Mouse (Mus musculus) right cerebral cortex, postnatal 4 days (tissue): ENCODE data around the gene Rplp0.
A peak's percentile ranks its signal among the peaks of the same experiment; 100 is the strongest.
"Not testable (repeated sequence)": the region's sequence is repeated elsewhere in the genome, so short reads cannot be mapped to it uniquely, and the experiment has no call there.

Experiments
- DNase-seq: peaks from one replicate; pipeline ENCODE4 v3.0.0-alpha.2; 2022

The Rplp0 gene

DNA sequence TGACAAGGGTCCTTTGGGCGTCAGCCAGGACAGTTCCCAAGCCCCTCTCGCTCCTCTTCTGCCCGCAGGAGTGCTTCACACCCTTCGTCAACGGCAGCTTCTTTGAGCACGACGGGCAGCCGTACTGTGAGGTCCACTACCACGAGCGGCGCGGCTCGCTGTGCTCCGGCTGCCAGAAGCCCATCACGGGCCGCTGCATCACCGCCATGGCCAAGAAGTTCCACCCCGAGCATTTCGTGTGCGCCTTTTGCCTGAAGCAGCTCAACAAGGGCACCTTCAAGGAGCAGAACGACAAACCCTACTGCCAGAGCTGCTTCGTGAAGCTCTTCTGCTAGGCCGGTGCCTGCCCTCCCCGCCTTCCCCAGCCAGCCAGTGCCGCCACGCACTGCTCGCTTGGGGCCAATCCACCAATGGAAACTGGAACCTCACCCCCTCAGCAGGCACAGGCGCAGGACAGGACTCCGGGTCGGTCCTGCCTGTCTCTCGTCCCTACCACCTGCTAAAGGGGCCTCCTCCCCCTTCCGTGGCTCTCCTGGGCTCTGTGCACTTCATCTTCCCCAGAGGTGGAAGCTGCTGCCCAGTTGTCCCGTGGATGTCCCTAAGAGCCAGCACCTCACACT, 5.4 kb upstream of the Rplp0 start:
- no peak for DNase-seq

DNA sequence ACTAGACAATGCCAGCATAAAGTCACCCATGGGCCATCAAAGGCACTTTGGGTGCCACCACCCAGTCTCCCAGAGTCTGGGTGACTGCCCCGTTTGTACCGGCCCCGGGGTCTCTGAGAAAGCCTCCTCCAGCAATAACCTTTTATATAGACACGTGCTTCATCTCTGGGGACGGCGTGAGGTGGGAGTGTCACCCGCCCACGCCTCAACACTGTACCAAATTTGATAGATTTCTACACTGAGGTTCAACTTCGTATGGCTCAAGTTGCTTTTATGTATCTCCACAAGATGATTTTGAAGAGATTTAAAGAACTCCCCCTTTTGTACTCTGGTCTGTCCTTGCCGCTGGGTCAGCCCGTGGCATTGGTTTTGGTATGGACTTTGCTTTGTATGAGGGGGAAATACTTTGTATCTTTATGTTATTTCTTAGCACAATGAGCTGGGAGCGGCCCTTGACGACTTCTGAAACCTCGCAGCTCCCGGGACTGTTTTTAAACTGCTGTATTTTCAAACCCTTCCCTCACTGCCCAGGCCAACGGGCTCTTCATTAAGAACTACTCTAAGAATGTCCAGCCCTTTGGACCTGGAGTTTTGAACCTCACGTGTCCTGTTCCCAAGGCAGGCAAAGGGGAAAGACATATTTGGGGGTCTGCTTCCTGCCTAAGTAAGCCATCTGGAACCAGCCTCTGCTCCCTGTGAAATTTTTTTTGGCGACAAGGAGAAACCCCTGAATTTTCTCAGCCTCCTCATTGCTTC, 4.6 kb upstream of the Rplp0 start:
- DNase-seq: no peak

DNA sequence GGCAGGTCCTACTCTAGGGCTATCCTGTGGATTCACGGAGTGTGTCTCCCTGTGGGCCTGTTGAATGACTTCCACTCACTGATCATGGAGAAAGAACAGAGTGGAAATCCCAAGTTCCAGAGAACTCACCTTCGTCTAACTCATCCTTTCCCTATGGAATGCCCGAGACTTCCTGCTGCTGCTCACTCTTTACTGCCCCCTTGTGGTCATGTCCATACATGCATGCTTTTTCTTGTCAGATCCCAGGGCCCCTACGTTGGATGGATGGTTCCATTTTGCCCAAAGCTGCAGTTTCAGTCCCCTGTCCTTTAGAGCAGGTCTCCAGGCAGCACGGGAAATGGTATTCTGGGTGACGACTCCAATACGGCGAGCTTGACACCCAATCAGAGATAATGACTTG, 3.0 kb upstream of the Rplp0 start:
- DNase-seq: peak; percentile 72

DNA sequence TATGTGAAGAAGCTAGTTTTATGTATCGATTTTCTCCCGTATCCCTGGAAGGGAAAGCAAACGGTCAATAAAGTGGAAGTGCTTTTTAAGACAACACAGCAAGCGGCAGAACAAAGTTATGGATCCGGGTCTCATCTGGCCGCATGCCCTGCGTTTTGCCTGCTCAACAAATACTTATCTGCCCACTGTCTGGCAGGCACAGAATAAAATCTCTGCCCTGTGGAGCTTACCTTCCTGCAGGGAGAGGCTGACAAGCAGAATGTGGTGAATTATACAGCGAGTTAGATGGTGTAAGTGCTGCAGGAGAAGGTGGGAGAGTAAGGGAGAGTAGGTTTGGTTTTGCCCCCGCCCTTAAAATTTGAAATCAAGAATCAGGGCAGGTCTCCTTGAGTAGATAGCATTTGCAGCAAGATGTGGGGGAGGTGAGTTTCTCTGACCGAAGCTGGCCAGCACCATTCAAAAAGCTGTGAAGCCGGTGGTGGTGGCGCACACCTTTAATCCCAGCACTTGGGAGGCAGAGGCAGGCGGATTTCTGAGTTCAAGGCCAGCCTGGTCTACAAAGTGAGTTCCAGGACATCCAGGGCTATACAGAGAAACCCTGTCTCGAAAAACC, 979 bp upstream of the Rplp0 start:
- no peak for DNase-seq

DNA sequence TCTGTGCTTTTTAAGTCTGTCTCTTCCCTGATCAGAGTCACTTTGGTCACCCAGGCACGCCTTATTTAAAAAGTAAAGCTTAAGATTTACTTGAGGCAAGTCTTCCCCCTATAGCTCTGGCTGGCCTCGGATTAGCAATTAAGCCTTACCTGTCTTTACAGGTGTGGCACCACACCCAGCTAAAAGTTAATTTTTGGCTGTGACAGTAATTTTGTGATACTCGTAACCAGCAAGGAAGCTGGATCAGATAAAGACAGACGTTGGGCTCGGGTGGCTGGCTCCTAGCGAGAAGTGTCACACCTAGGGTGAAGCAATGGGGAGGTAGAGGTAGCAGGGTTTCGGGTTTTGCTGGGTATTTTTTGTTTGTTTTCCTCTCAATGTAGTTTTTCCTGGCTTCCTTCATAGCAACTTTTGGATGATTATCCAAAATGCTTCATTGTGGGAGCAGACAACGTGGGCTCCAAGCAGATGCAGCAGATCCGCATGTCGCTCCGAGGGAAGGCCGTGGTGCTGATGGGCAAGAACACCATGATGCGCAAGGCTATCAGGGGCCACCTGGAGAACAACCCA, 1.2 kb downstream of the Rplp0 start:
- no peak for DNase-seq

DNA sequence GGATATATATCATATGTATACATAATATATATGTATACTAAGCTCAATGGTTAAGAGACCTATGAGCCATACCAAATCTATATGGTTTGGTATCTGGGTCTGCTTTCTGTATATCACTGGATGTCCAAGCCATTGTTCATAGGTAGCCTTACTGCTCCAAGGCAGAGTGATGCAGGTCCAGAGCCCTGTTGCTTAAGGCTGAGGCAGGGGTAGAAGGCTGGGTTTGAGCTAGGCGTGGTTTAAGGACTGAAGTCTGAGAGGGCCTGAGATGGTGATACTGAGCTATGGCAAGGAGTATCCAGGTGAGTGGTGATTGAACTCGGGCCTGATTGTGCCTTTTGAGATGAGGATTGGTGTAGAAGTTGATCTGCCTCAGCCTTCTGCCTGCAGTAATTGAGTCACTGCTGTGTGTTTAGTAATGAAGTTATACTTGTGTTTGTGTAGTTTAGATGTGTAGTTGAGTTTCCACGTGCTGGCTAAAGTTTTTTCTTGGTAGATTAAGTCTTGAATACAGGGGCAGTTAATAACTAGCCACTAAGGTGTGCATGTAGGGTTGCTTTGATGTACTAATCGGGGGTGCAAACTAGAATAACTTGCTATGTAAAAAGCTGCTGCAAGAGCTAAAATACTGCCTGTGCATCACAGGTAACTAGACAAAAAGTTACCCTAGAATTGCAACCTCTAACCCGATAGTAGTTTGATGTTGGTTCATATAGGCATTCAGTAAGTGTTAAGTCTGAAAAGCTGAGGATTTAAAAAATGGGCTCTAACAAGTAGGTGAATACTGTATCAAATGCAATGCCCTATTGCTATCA, 4.7 kb downstream of the Rplp0 start:
- DNase-seq: no peak

DNA sequence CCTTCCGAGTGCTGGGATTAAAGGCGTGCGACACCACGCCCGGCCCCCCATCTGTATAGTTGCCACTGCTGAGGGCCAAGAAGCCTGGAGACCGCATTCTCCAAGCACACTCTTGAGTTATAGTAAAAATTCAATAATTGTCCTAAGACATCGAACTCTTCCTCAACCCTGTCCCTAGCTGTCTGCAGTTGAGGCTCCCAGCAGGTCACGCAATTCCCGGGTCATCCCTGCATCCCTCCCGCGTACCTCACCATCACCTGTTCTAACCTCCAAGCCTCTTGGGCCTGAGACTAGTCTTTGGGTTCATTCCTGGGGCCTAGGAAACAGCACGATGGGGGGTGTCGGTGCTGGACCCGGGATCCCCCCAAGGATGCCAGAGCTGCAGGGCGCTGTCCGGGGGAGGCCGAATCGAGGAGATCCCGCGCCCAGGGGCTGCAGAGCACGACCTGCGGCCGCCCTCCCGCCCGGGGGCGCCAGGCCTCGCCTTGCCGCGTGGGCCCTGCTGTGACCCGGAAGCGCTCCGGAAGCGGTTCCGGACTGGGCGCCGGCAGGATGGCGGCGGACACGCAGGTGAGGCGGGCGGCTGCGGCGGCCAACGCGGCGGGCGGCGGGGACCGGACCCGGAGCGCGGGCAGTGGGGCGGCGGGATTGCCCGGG, 5.6 kb downstream of the Rplp0 start, which contains the start of gene Gcn1l1:
Gene Gcn1l1, plus strand, starts transcription at position 518 of the 657 bp plus-strand sequence.
- peak; percentile 78 for DNase-seq

DNA sequence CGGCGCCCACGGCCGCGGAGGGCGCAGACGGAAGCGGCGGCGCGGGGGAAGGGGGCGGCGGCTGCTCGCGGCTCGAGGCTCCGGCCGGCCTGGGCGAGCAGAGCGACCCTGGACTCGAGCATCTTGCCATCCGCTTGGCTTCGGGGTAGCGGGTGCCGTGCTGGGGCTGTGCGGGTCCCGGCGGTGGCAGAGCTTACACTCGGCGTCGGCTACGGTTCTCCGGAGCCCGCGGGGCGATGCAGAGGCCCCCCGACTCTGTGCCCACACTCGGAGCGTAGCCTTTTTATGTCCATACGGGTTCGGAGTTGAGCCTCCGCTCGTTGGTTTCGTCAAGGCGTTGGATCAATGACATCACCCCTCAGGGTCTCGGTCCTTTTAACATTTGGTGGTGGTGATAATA, 6.1 kb downstream of the Rplp0 start:
- peak; percentile 27 for DNase-seq

DNA sequence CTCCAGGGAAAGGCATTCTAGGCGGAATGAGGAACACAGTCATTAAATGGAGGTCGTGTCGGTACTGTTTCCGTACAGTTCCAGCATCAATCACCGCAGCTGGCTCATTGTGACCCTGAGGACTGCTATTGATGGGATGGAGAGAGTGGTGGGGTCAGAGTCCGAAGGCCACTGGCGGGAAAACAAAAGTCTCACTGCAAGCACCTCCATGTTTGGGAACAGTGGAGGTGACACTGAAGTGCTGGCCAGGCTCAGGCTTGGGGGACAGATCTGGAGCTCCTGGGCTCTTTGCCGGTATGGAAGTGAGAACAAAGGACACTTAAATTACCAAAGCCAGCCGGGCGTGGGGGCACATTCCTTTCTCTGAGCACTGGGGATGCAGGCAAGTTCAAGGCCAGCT, 9.4 kb downstream of the Rplp0 start:
- no peak for DNase-seq

DNA sequence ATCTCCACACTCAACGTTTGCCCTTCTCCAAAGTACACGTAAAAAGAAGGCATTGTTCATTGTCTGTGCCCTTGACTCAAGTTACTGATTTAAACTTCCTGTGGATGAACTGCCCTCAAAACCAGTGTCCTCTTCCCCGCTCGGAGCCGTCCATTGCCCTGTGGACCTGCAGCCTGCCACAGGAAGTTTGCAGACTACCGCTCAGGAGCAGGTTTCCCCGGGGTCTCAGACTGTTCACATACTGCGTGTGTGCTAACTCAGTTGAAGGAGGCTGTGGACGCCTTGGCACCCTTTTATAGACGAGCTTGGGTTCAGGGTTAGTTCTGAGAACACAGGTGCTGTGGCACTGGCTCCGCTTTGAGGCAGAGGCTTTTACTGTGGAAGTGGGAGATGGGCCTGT, 10.0 kb downstream of the Rplp0 start:
- no peak for DNase-seq

DNA sequence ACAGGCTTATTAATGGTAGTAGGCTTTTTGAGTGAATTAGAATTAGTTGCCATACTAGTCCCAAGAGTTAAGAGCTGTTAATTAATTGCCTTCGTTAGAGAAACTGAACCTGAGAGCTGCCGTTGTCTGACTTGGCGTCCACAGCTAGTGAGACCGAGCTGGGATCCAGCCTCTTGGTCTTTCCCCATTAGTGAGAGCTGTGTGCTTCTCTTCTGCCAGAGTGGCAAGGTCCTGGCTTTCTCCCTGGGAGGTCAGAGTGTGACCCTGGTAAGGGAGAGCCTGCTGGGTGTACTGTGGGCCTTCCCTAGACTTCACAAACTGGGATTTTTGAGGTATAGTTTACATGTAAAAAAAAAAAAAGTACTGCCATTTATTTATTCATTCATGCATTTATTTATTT, 10.5 kb downstream of the Rplp0 start:
- DNase-seq: no peak

DNA sequence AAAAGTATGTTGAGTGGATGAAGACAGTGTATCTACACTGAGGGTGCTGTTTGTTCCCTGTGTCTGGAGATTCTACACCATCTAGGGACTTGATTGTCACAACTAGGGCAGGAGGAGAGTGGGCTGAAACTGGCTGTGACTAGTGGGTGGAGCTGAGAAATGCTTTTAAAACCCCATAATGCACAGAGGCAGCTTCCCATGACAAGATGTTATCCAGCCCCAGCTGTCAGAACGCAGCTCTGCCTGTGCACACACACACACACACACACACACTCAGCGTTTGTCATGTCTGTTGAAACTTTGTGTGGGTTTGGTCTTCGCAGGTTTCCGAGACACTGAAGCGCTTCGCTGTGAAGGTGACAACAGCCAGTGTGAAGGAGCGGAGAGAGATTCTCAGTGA, 11.8 kb downstream of the Rplp0 start:
- no peak for DNase-seq

DNA sequence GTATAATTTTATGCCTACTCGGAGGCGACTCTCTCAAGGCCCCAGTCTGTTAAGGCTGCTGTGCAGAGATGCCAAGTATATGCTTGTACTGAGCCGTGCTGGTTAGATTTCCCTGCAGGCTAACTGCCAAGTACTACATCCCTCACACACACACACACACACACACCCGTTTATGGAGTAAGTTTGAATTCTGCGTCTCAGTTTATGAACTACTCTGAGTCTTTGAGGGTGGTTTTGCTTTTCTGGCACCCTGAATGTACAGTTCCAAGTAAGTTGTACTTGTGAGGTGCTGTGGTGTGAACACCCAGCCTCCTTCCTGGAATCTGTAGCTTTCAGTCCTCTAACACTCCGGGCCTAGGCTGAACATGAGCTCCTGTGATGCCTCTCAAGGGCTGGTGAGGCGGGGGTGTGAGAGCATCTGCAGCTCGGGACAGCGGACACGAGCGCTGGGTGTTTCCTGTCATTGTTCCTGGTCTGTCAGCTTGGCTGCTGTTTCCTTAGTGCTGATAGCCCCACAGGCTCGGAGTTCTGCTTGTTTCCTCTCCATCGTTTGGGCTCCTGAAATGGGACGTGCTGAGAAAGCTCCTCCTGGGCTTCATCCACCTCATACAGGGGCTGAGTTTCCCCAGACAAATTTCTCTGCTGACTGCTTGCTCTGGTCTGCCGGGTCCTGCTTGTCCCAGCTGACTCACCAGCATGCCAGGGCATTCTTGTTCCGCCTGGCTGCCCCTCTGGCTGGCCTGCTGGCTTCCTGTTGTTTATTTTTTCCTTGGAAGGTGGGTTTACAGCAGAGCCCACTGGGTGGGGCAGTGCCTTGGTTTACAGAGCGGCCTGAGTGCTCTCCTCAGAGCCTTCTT, 13.6 kb downstream of the Rplp0 start:
- no peak for DNase-seq

DNA sequence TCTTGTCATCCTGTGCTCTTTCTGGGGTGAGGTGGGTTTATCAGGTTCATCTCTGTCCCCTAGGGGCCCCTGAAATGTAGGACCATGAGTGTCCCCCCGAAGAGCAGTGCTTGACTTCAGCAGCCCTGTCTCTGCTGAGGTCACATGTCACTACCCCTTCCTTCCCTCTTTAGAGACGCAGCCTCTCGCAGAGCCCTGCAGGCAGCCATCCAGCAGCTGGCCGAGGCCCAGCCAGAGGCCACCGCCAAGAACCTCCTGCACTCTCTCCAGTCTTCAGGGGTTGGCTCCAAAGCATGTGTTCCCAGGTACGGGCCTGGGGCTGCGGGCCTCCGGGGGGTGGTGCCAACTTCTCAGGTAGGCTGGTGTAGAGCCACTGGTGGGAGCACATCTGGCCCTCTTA, 15.7 kb downstream of the Rplp0 start:
- no peak for DNase-seq

DNA sequence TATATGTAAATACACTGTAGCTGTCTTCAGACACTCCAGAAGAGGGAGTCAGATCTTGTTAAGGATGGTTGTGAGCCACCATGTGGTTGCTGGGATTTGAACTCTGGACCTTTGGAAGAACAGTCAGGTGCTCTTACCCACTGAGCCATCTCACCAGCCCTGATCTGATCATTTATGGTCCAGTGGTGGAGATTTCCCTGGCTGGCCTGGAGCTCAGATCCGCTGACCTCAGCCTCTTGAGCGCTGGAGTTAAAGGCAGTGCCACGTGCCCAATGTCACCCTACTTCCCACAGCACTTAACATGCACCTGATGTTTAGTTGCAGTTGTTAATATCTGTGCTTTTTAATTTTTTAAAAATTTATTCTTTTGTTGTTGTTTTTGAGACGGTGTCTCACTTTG, 18.4 kb downstream of the Rplp0 start:
- DNase-seq: not testable (repeated sequence)

DNA sequence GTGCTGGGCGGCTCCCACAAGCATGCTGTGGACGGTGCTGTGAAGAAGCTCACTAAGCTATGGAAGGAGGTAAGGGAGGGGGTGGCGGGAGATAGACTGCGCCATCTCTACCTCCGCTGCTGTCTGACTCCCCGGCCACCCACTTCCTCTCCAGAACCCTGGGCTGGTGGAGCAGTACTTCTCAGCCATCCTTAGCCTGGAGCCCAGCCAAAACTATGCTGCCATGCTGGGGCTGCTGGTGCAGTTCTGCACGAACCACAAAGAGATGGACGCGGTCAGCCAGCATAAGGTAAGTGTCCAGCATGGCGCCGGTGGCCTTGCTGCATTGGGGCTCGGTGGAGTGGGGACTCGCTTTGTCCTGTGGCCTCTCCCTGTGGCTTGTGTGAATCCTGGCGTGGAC, 19.7 kb downstream of the Rplp0 start:
- no peak for DNase-seq

DNA sequence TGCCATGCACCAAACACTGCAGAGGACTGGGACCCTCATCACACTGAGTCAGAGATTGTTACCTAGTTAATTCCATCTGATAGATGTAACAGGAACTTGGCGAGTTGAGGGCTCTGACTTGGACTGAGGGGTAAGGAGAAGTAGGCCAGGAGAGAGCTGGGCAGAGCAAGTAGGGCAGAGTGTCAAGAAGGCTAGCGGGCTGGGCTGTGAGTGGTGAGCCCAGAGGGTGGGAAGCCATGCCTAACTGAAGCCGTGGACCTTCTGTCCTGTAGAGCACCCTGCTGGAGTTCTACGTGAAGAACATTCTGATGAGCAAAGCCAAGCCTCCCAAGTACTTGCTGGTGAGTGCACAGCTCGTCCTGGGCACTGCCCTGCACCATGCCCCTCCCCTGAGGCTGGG, 20.1 kb downstream of the Rplp0 start:
- no peak for DNase-seq

DNA sequence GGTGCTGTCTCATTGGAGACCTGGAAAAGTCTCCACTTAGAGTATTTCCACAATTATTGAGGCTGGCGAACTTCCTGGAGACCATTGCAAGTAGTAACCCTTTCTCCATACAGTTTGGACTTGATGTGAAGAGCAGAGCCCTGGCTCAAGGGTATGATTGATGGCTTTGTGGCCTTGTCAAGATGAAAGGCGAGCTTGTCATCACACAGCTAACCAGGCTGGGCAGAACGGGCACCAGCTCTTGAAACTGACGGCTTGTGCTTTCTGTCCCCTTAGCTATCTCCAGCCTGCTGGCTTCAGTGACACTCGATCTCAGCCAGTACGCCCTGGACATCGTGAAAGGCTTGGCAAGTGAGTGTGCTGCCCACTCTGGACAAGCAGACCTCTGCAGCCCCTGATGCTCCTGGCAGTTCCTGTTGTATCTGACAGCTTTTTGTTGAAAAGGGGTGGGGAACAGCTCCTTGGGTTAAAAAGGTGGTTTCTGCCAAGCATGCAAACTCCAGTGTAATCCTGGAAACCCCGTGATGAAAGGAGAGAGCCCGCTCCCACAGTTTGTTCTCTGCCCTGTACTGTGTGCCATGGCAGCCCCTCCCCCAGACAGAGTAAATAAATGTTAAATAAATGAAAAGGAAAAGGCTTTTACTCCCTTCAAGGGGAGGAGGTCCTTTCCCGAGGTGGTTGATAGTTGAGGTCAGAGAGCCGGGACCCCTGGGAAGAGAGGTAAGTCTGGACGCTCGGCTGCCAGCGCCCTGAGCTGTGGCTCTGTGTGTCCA, 21.1 kb downstream of the Rplp0 start:
- DNase-seq: no peak

DNA sequence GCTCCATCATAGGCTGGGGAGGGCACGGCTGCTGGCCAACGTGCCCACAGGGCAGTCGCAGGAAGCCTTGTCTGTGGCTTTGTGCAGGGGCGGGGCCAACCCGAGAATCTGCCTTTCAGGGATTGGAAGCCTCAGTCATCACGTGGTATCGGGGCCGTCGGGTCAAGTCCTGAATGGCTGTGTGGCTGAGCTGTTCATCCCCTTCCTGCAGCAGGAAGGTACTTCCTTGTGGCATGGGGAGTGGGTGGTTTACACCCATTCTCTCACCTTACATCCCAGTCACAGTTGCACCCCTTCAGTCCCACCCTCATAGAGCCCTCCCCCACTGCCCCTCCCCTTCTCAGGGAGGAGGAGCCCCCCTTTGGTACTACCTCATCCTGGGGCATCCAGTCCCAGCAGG, 22.4 kb downstream of the Rplp0 start:
- DNase-seq: no peak

DNA sequence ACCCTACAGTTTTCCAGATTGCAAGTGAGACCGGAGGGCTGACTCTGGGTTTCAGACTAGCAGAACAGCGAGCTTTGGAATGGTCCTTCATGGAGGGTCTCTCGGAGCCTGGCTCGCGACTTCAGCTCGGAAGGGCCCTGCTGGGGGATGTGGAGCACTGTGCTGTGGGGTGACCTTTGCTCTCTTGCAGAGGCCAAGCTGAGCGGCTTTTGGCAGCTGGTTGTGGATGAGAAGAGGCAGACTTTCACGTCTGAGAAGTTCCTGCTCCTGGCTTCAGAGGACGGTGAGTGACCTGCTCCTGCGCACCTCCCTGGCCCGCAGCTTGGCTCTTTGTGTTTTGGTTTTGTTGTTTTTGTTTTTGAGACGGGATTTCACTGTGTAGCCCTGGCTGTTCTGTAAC, 26.3 kb downstream of the Rplp0 start:
- DNase-seq: no peak

DNA sequence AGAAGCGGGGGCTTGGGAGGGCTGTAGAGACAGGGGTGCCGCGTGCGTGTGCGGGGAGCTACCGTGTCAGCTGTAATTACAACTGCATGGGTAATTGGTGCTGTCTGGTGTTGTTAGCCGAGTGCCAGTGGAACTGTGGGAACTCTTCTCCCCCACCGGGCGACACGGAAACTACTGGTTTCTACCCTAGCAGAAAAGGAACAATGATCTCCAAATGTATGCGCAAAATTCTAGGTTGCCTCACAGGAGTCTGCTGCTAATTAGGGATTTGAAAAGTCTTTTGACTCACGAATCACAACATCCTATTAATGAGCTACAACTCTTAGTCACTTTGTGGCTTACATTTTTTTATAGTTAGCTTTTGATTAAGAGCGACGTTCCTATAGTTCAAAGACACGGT, 26.9 kb downstream of the Rplp0 start:
- DNase-seq: no peak
